Mouse (Mus musculus) cerebellum, adult (tissue): Measurements from ENCODE around the gene Sf3b5.

Experiments
- ATAC-seq: cut with Nextera tagmentation; 2 replicates; pipeline ENCODE4 v1.9.2; 2017; ENCODE audit warnings: mild to moderate bottlenecking, moderate library complexity, mixed read lengths; ENCODE audit not compliant: insufficient number of reproducible peaks, low FRiP score, low TSS enrichment

Sf3b5 gene

GRCm38 (mm10) chr10:13005043-13005442 is at the start of gene Sf3b5:
Sf3b5 (plus strand) TSS chr10:13005343.
- ATAC-seq = no peak

- no peak for ATAC-seq
Measured at GRCm38 (mm10) chr10:12955831-12956230, 49.3 kb upstream of the Sf3b5 start.

GRCm38 (mm10) chr10:12957271-12957670 is 47.9 kb upstream of the Sf3b5 start:
- no peak for ATAC-seq

DNA sequence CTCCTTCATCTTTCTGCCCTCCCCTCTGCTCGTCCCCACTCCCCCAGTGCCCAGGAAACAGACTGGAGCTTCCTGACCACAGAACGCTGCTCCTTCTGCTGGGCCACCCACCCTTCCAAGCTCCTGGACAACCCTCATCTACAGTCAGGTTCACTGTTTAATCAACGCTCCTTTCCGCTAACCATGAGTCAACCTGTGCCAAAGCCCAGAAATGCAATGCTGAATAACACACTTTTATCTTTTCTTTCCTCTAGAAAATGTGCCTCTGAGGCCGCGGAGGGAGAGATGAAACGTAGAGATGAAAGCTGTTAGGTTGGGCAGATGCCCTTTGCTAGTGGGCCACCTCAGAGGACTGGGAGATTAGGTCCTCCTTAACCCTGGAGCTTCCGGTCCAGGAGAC is 43.6 kb upstream of the Sf3b5 start:
- ATAC-seq = no peak

DNA sequence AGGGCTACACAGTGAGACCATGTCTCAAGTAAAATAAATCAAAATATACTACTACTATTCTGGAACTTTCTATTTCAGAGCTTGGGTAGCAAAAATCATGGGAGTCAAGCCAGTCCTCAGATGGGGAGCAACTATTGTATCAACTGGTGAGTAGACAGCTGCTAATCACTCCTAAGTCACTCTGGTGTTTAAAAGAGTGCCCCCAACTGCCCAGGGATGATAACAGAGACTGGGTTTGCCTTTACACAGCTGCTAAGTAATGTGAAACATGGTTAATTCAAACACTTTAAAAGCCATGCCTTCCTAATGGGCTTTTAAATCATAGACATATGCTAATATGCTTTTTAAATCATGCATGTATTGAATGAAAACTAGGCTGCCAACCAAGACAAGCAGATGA is 42.9 kb upstream of the Sf3b5 start:
- no peak for ATAC-seq

DNA sequence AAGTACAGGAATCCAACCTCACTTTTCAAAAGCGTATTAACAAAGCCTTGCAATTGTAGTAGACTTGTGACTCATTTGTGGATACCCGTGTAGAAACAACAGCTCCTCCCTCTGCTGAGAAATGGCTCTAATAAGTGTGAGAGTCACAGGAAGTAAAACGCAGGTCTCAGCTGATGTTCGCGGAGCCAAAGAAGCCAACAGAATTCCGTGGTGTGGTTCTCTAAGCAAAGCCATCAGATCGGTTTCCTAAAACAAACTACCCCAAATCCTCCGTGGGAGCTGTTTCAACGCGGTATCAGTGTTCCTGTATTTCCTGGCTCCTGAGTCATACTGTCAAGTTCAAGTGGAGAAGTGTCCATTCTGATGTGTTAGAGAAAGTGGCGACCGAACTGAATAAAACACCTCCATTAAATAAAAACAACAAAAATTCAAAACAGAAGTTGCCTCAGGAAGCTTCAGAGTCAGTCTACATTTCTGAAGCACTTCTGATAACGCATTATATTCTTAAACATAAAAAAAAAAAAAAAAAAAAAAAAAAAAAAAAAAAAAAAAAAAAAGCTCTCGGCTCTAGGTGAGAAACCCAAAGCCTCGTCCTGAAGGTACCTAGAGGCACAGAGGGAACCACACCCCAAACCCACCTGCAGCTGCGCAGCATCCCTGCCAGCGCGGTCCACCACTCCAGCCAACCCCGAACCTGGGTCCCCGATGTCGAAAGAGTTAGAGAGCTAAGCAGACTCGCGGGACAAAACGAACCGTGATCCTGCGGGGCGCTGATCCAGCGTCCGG is 41.6 kb upstream of the Sf3b5 start:
- ATAC-seq = 0 out of 2 replicates have a peak, but pooled peaks have one; percentile 12

GRCm38 (mm10) chr10:12964151-12965075 is 40.7 kb upstream of the Sf3b5 start, which contains the start of gene Stx11:
Stx11 (minus strand) TSS chr10:12964298.
- peak; percentile 22; the same call in 1 of the 2 replicates for ATAC-seq

GRCm38 (mm10) chr10:12965669-12966180 is 39.4 kb upstream of the Sf3b5 start:
- ATAC-seq = no peak

DNA sequence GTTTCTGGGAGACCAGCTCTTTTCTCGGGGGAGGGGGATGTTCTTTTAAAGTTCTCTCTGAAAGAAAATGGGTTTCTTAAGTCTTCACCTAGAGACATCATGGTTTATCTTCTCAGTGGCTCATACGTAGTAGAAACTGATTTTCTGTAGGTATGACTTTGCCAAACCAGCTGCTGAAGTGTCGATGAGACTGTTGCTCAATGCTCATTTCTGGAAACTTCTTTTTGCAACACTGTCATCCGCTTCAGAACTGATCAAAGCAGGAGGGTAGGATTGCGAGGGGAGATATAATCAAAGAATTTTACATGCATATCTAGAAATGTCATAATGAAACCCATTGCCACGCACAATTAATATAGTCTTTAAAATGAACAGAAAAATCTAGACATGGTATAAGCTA is 30.6 kb upstream of the Sf3b5 start:
- no peak for ATAC-seq

- no peak for ATAC-seq
Measured at GRCm38 (mm10) chr10:12975461-12975860, 29.7 kb upstream of the Sf3b5 start.

- no peak for ATAC-seq
Measured at GRCm38 (mm10) chr10:12975957-12976356, 29.2 kb upstream of the Sf3b5 start.

GRCm38 (mm10) chr10:12976552-12976951 is 28.6 kb upstream of the Sf3b5 start:
- ATAC-seq = no peak

- ATAC-seq = no peak
Measured at GRCm38 (mm10) chr10:12977787-12978212, 27.3 kb upstream of the Sf3b5 start.

DNA sequence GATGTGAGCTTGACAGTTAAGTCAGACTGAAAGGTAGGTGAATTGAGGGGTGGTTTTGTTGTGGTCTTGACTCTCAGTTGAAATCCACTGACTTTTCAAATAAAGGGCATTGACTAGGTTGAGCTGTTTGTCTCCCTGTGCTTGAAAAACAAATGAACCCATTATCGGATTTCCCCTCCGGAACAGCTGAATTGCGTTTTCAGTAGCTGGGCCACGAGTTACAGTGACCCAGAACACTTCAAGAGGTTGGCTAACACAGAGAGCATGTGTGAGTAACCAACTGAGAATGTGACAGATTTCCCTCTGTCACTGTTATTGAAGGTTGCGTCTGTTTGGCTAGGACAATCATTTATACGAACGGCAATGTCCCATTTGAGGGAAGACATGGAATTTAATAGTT is 24.1 kb upstream of the Sf3b5 start:
- no peak for ATAC-seq

DNA sequence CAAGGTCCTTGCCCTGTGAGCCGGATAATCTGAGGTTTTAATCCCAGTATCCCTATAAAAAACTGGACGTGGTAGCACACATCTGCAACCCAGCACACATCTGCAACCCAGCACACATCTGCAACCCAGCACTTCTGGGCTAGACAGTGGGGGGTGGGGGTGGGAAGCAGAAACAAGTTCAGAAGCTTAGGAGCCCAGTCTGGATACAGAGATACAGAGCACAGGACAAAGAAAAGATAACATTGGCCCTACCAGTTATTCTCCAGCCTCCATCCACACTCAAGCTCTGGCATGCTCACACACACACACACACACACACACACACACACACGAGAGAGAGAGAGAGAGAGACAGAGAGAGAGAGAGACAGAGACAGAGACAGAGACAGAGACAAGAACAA is 21.6 kb upstream of the Sf3b5 start:
- ATAC-seq = no peak

GRCm38 (mm10) chr10:12985028-12985427 is 20.1 kb upstream of the Sf3b5 start:
- ATAC-seq = no peak

- no peak for ATAC-seq
Measured at GRCm38 (mm10) chr10:12986485-12986884, 18.7 kb upstream of the Sf3b5 start.

DNA sequence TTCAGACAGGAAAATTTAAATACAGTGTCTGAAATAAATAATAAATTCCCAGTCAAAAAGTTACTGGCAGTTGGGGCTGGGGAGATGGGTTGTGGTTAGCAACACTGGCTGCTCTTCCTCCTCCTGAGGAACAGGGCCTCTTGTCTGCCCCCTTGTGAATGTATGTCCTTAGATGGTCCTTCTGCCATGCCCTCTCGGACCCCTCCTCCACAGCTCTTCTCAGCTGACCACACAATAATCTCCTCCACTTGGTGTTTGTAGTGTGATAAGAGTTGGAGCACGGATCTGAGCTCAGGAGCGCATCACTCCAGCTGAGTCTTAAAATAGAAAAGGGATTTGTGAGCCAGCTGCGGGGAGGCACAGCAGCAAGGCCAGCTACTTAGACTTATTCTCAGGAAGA is 18.2 kb upstream of the Sf3b5 start:
- ATAC-seq = no peak

- no peak for ATAC-seq
Measured at GRCm38 (mm10) chr10:12991953-12992352, 13.2 kb upstream of the Sf3b5 start.

DNA sequence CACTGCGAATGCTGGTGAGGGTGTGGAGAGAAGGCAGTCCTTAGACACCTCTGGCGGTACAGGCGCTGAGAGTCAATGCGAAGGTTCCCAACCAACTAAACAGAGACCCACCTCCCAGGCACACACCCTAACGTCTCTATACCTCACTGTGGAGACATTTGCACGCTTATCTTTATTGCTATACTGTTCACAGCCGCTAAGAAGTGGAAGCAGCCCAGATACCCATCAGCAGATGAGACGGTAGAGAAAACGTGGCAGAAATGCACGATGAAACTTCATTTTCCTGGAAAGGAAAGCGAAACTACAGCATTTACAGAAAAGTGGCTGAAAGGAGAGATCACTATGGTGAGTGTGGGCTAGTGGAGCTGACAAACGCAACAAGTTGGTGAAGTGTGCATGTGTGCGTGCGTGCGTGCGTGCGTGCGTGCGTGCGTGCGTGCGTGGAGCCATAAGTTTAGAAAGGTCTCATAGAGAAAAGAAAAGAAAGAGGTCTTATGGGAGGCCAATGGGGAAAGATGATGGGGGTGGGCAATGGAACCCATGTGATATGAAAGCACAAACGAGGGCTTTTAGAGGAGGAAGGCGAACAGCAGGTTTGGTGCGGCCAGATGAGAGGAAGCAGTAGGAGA is 11.6 kb upstream of the Sf3b5 start:
- ATAC-seq = no peak
